Mouse (Mus musculus) olfactory bulb, adult 2 months (tissue): ENCODE measurements around the gene Ccdc186. TPM values are rescaled to one million over a fixed set of nuclear protein-coding genes. Genes with fewer than 3 reads are reported as not detected.

Experiments
- H3K27ac ChIP-seq: fragments of 200-500 bp; 2 replicates; pipeline ENCODE4 v1.5.1; 2012; ENCODE audit warnings: low read depth, low read length; ENCODE audit not compliant: insufficient read depth
- H3K4me1 ChIP-seq: fragments of 200-500 bp; 2 replicates; pipeline ENCODE4 v1.6.1; 2012; ENCODE audit warnings: low read length; ENCODE audit not compliant: control insufficient read depth, insufficient read depth
- H3K4me3 ChIP-seq: fragments of 200-500 bp; 2 replicates; pipeline ENCODE4 v1.5.1; 2012; ENCODE audit warnings: mild to moderate bottlenecking, low read depth, low read length, moderate library complexity; ENCODE audit not compliant: insufficient read depth
- CTCF ChIP-seq: fragments of 200-500 bp; IDR thresholded peaks from 2 replicates; pipeline ENCODE4 v1.5.1; 2012; ENCODE audit warnings: low read depth, mild to moderate bottlenecking, low read length, moderate library complexity; ENCODE audit not compliant: insufficient read depth
- POLR2A ChIP-seq: fragments of 200-500 bp; IDR thresholded peaks from 2 replicates; pipeline ENCODE4 v1.6.1; 2012; ENCODE audit warnings: mild to moderate bottlenecking, low read depth, low read length, moderate library complexity; ENCODE audit not compliant: insufficient read depth
- WGBS: fragments of 180-500 bp; shearing (Covaris S2); methylation state at CpG from one replicate; pipeline ENCODE4 v1.1.7; 2018; 5-methylcytosine and 5-hydroxymethylcytosine counted together
- polyA plus RNA-seq: library from polyadenylated mRNA; stranded (reverse); fragments of >200 nt; gene quantifications from 2 replicates; pipeline ENCODE4 v1.2.4, GENCODE M21; 2012; ENCODE audit warnings: low replicate concordance; ENCODE audit not compliant: missing spikeins, insufficient read depth, insufficient read length

The Ccdc186 gene
- polyA plus RNA-seq, 1 experiment, result not detected

- 88% methylated on average over 11 of the region's 11 CpGs for WGBS
- no peak overlapping the region for H3K27ac ChIP-seq
- H3K4me3 ChIP-seq, result no peak overlapping the region
- H3K4me1 ChIP-seq, result peaks cover 4% of the 10 kb centered on the region; the same call in 1 of the 2 replicates
- TF ChIP-seq CTCF, result no peak
- no peak for TF ChIP-seq POLR2A
Observed at GRCm38 (mm10) chr19:56828305-56828704, 6.3 kb upstream of the Ccdc186 start.

- H3K27ac ChIP-seq, result no peak within 1 kb of the TSS
- 68% methylated on average over 44 of the region's 44 CpGs for WGBS
- peaks cover 7% of the 10 kb centered on the region for H3K4me1 ChIP-seq
- no peak within 1 kb of the TSS for H3K4me3 ChIP-seq
- TF ChIP-seq CTCF (no peak), POLR2A (no peak)
Observed at GRCm38 (mm10) chr19:56826047-56826631, 4.1 kb upstream of the Ccdc186 start, which contains the start of gene Tdrd1. Gene Tdrd1, plus strand, starts transcription at chr19:56826209.

GRCm38 (mm10) chr19:56822448-56822836, 452 bp upstream of the Ccdc186 start:
- Histone ChIP-seq H3K4me3 (peak overlapping the region; percentile 88), H3K27ac (no peak overlapping the region), H3K4me1 (peaks cover 12% of the 10 kb centered on the region)
- WGBS, result 13% methylated on average over 10 of the region's 10 CpGs
- TF ChIP-seq POLR2A (no peak), CTCF (no peak)

- Histone ChIP-seq H3K4me1 (peaks cover 12% of the 10 kb centered on the region), H3K4me3 (peak overlapping the region; percentile 88), H3K27ac (peak overlapping the region; percentile 79; the same call in 1 of the 2 replicates)
- TF ChIP-seq POLR2A, result no peak
- no peak for TF ChIP-seq CTCF
- 3% methylated on average over 22 of the region's 22 CpGs for WGBS
Observed at GRCm38 (mm10) chr19:56821040-56821797, 771 bp downstream of the Ccdc186 start.

GRCm38 (mm10) chr19:56817851-56818526, 4.0 kb downstream of the Ccdc186 start:
- TF ChIP-seq POLR2A (no peak), CTCF (no peak)
- no peak overlapping the region for H3K4me3 ChIP-seq
- no peak overlapping the region for H3K27ac ChIP-seq
- WGBS, result 37% methylated on average over 14 of the region's 14 CpGs
- peaks cover 9% of the 10 kb centered on the region for H3K4me1 ChIP-seq

GRCm38 (mm10) chr19:56813360-56813759, 8.6 kb downstream of the Ccdc186 start:
- 87% methylated on average over 4 of the region's 4 CpGs for WGBS
- TF ChIP-seq POLR2A, result no peak
- no peak for TF ChIP-seq CTCF
- Histone ChIP-seq H3K4me3 (no peak overlapping the region), H3K4me1 (peaks cover 5% of the 10 kb centered on the region; the same call in 1 of the 2 replicates), H3K27ac (no peak overlapping the region)

GRCm38 (mm10) chr19:56811590-56811989, 10.4 kb downstream of the Ccdc186 start:
- Histone ChIP-seq H3K27ac (no peak overlapping the region), H3K4me3 (no peak overlapping the region), H3K4me1 (0 out of 2 replicates have a peak, but pooled peaks cover 2% of the 10 kb centered on the region)
- WGBS, result 55% methylated on average over 9 of the region's 9 CpGs
- TF ChIP-seq CTCF (peak; percentile 35; the same call in 1 of the 2 replicates), POLR2A (no peak)

GRCm38 (mm10) chr19:56810641-56811146, 11.3 kb downstream of the Ccdc186 start:
- H3K4me1 ChIP-seq, result 0 out of 2 replicates have a peak, but pooled peaks cover 2% of the 10 kb centered on the region
- H3K4me3 ChIP-seq, result no peak overlapping the region
- H3K27ac ChIP-seq, result no peak overlapping the region
- TF ChIP-seq CTCF (no peak), POLR2A (no peak)
